Comparison of ENCODE assay signal across 20 mouse cellular contexts in genomic region chr6:51339301-51339700, GRCm38 (mm10).
A peak's percentile ranks its signal among the peaks of the same experiment; 100 is the strongest.
DNase-seq lines count a peak whose midpoint lies in the region; ATAC-seq and TF ChIP-seq lines count a peak whose summit lies in the region.
"Had no signal": no experiment of that assay in that cellular context is flagged by ENCODE, and none has a peak within 500 bp of the region (broad histone marks: within the 10 kb centered on the region; RNA-seq: fewer than 3 reads in every experiment).

No protein-coding gene starts in this region.

- no peaks in the 10 kb centered on the region for H3K9me3 ChIP-seq in embryonic facial prominence, embryonic 11.5 days (replicated peaks; ENCODE audit: control insufficient read depth, low read length)
- no peaks in the 10 kb centered on the region for H3K9me3 ChIP-seq in embryonic facial prominence, embryonic 10.5 days
- H3K9me3 ChIP-seq in limb, embryonic 14.5 days (ENCODE audit: control insufficient read depth, low read length), result no peaks in the 10 kb centered on the region
- H3K9me3 ChIP-seq in limb, embryonic 10.5 days (replicated peaks), result no peaks in the 10 kb centered on the region
- H3K9me3 ChIP-seq in embryonic facial prominence, embryonic 13.5 days, result no peaks in the 10 kb centered on the region
- H3K9me3 ChIP-seq: embryonic facial prominence, embryonic 12.5 days; forebrain, embryonic 13.5 days; forebrain, embryonic 15.5 days had no signal

- no peak overlapping the region for H3K9ac ChIP-seq in embryonic facial prominence, embryonic 11.5 days (replicated peaks; ENCODE audit: low read length)
- no peak overlapping the region for H3K9ac ChIP-seq in limb, embryonic 14.5 days (ENCODE audit: low read depth, low read length, severe bottlenecking)
- H3K9ac ChIP-seq in embryonic facial prominence, embryonic 13.5 days, result no peak overlapping the region
- H3K9ac ChIP-seq: embryonic facial prominence, embryonic 12.5 days; forebrain, embryonic 13.5 days; forebrain, embryonic 15.5 days; forebrain, postnatal 0 days had no signal

- no peak for TF ChIP-seq POLR2A in limb, embryonic 14.5 days (IDR thresholded peaks at IDR 0.05; ENCODE audit: borderline replicate concordance, extremely low read depth, insufficient read depth, insufficient read length)

- H3K4me2 ChIP-seq in embryonic facial prominence, embryonic 11.5 days (ENCODE audit: low read depth, low read length), result no peak overlapping the region
- H3K4me2 ChIP-seq in limb, embryonic 14.5 days (replicated peaks; ENCODE audit: low read depth, low read length, severe bottlenecking), result no peak overlapping the region
- no peak overlapping the region for H3K4me2 ChIP-seq in embryonic facial prominence, embryonic 13.5 days
- H3K4me2 ChIP-seq: embryonic facial prominence, embryonic 12.5 days; forebrain, embryonic 13.5 days; forebrain, embryonic 15.5 days had no signal

- H3K36me3 ChIP-seq in embryonic facial prominence, embryonic 11.5 days (replicated peaks; ENCODE audit: control insufficient read depth, insufficient read depth, low read depth, low read length), result no peaks in the 10 kb centered on the region
- no peaks in the 10 kb centered on the region for H3K36me3 ChIP-seq in embryonic facial prominence, embryonic 10.5 days (replicated peaks)
- no peaks in the 10 kb centered on the region for H3K36me3 ChIP-seq in limb, embryonic 14.5 days (ENCODE audit: control insufficient read depth, insufficient read depth, low read length)
- no peaks in the 10 kb centered on the region for H3K36me3 ChIP-seq in limb, embryonic 10.5 days
- H3K36me3 ChIP-seq in embryonic facial prominence, embryonic 13.5 days, result no peaks in the 10 kb centered on the region
- H3K36me3 ChIP-seq: embryonic facial prominence, embryonic 12.5 days; forebrain, embryonic 15.5 days had no signal

- intact Hi-C loops in left cerebral cortex, adult 2 months (cut with DNase I), result no loop called here

- DNase-seq in embryonic facial prominence, embryonic 11.5 days (ENCODE audit: low spot score), result peak; percentile 55
- DNase-seq in embryonic facial prominence, embryonic 10.5 days (ENCODE audit: low spot score), result no peak
- peak; percentile 35 for DNase-seq in limb, embryonic 14.5 days (ENCODE audit: low spot score)
- no peak for DNase-seq in limb, embryonic 10.5 days (ENCODE audit: low spot score)
- peak; percentile 84 for DNase-seq in 3T3-L1 (ENCODE audit: low read depth, low spot score)
- DNase-seq in frontal cortex, adult 2 months (ENCODE audit: extremely low spot score in 1 of 2, low spot score in 1 of 2), result no peak
- no peak for DNase-seq in left cerebral cortex, adult 2 months (ENCODE audit: extremely low spot score in 1 of 2, low spot score in 2 of 2)
- DNase-seq: adrenal gland, adult 8-10 months; adrenal gland, postnatal 14 days; adrenal gland, postnatal 36 days; cerebellum, adult 11-12 months; cerebellum, adult 2 months; cerebellum, adult 9-10 months; cerebellum, postnatal 10 days; cerebellum, postnatal 25 days; forebrain, postnatal 0 days had no signal

- TF ChIP-seq CTCF in left cerebral cortex, adult 2 months (IDR thresholded peaks at IDR 0.05), result no peak

- H3K4me3 ChIP-seq in embryonic facial prominence, embryonic 11.5 days (ENCODE audit: low read depth, low read length), result no peak overlapping the region
- no peak overlapping the region for H3K4me3 ChIP-seq in embryonic facial prominence, embryonic 10.5 days
- no peak overlapping the region for H3K4me3 ChIP-seq in limb, embryonic 14.5 days (replicated peaks; ENCODE audit: low read length)
- H3K4me3 ChIP-seq in limb, embryonic 10.5 days, result no peak overlapping the region
- no peak overlapping the region for H3K4me3 ChIP-seq in embryonic facial prominence, embryonic 13.5 days
- H3K4me3 ChIP-seq in left cerebral cortex, adult 2 months, result no peak overlapping the region
- H3K4me3 ChIP-seq: embryonic facial prominence, embryonic 12.5 days; forebrain, embryonic 13.5 days; forebrain, embryonic 15.5 days had no signal

- H3K27ac ChIP-seq in embryonic facial prominence, embryonic 11.5 days (replicated peaks; ENCODE audit: low read depth, low read length), result no peak overlapping the region
- H3K27ac ChIP-seq in embryonic facial prominence, embryonic 10.5 days (replicated peaks), result no peak overlapping the region
- no peak overlapping the region for H3K27ac ChIP-seq in limb, embryonic 14.5 days (replicated peaks; ENCODE audit: low read depth, low read length)
- no peak overlapping the region for H3K27ac ChIP-seq in limb, embryonic 10.5 days
- H3K27ac ChIP-seq in embryonic facial prominence, embryonic 13.5 days, result peak overlapping the region; percentile 90; the same call in 1 of the 2 replicates
- no peak overlapping the region for H3K27ac ChIP-seq in left cerebral cortex, adult 2 months
- H3K27ac ChIP-seq: forebrain, embryonic 13.5 days; forebrain, embryonic 15.5 days had no signal

- WGBS in embryonic facial prominence, embryonic 11.5 days, result 68% methylated on average over 2 of the region's 2 CpGs
- WGBS in embryonic facial prominence, embryonic 10.5 days, result 81% methylated on average over 2 of the region's 2 CpGs
- 67% methylated on average over 2 of the region's 2 CpGs for WGBS in limb, embryonic 14.5 days
- WGBS in limb, embryonic 10.5 days, result 87% methylated on average over 2 of the region's 2 CpGs
- 30% methylated on average over 2 of the region's 2 CpGs for WGBS in embryonic facial prominence, embryonic 13.5 days

- H3K4me1 ChIP-seq in embryonic facial prominence, embryonic 11.5 days (ENCODE audit: control insufficient read depth, insufficient read depth, low read length), result no peaks in the 10 kb centered on the region
- H3K4me1 ChIP-seq in embryonic facial prominence, embryonic 10.5 days, result peaks cover 9% of the 10 kb centered on the region
- peaks cover 15% of the 10 kb centered on the region for H3K4me1 ChIP-seq in limb, embryonic 14.5 days (ENCODE audit: control insufficient read depth, insufficient read depth, low read length)
- H3K4me1 ChIP-seq in limb, embryonic 10.5 days, result peaks cover 6% of the 10 kb centered on the region; the same call in 1 of the 2 replicates
- H3K4me1 ChIP-seq in embryonic facial prominence, embryonic 13.5 days, result peaks cover 58% of the 10 kb centered on the region
- H3K4me1 ChIP-seq: forebrain, embryonic 13.5 days; forebrain, embryonic 15.5 days had no signal

- ATAC-seq in embryonic facial prominence, embryonic 11.5 days (replicated peaks; ENCODE audit: insufficient number of reproducible peaks, low FRiP score, low TSS enrichment, low read depth), result no peak
- ATAC-seq in limb, embryonic 14.5 days (ENCODE audit: low FRiP score, low read depth), result no peak
- no peak for ATAC-seq in embryonic facial prominence, embryonic 13.5 days (ENCODE audit: insufficient number of reproducible peaks, insufficient read depth, low FRiP score, low TSS enrichment, low read depth)
- ATAC-seq: forebrain, embryonic 13.5 days; forebrain, embryonic 15.5 days; forebrain, postnatal 0 days had no signal

- no peaks in the 10 kb centered on the region for H3K27me3 ChIP-seq in embryonic facial prominence, embryonic 11.5 days (ENCODE audit: control insufficient read depth, insufficient read depth, low read length)
- no peaks in the 10 kb centered on the region for H3K27me3 ChIP-seq in embryonic facial prominence, embryonic 10.5 days (replicated peaks; ENCODE audit: low read depth, poor library complexity, severe bottlenecking)
- H3K27me3 ChIP-seq in limb, embryonic 14.5 days (ENCODE audit: control insufficient read depth, insufficient read depth, low read length), result no peaks in the 10 kb centered on the region
- no peaks in the 10 kb centered on the region for H3K27me3 ChIP-seq in limb, embryonic 10.5 days (ENCODE audit: low read depth, poor library complexity, severe bottlenecking)
- no peaks in the 10 kb centered on the region for H3K27me3 ChIP-seq in embryonic facial prominence, embryonic 13.5 days
- H3K27me3 ChIP-seq: embryonic facial prominence, embryonic 12.5 days; forebrain, embryonic 13.5 days; forebrain, embryonic 15.5 days had no signal

Comparison
In these comparisons a context has a peak if more than half of its experiments do, and no peak if none do; other contexts are left out.
1. DNase-seq: peak in embryonic facial prominence, embryonic 11.5 days (single experiment), limb, embryonic 14.5 days (single experiment) and 3T3-L1 (single experiment); none in embryonic facial prominence, embryonic 10.5 days (single experiment), limb, embryonic 10.5 days (single experiment), frontal cortex, adult 2 months (0 of 2) and left cerebral cortex, adult 2 months (0 of 2).